Mouse (Mus musculus) lung, postnatal 4 days (tissue): ENCODE results near the gene Mkks.
A peak's percentile ranks its signal among the peaks of the same experiment; 100 is the strongest.

ENCODE experiments used
- DNase-seq, 2 experiments: peaks; one replicate each; pipeline ENCODE4 v3.0.0; 2021

The Mkks gene

DNA sequence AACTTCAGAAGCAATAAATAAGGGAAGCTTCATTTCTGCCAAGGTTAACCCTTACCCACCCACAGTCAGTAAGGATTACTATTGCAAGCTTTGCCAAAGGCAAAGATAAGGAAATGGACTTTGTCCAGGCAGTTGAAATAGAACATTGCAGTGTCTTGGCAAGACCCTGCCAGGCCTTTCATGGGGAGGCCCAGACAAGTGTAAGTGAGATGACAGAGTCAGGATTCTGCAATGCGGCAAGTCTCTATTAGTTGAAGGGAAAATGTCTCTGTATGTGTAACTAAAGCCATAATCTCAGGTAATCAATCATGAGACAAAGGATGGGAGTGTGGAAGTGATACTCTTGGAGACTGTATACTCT, 56.5 kb downstream of the Mkks start:
- no peak for DNase-seq

GRCm38 (mm10) chr2:136833976-136834714, 57.0 kb downstream of the Mkks start:
- no peak for DNase-seq

DNA sequence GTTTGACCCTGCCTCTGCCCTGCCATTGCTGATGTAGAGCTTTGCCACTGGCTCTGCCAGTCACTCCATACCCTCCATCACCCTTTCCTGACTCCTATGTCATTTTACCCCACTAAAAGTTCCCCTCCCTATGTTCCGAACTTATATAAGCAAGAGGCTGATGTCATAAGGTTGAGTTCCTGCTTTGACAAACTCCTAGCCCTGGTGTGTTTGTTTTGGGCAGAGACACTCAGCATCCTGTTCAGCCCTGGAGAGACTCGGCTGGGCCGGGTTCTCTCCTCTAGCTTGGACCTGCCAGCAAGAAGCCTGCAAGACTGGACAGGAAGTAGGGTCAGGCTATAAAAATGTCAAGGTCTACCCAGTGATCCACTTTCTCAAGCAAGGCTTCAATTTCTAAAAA, 58.3 kb downstream of the Mkks start:
- DNase-seq = peak; percentile 15 to 45

- peak in 1 of 2 experiments; percentile 26 for DNase-seq
Measured at GRCm38 (mm10) chr2:136827612-136828011, 63.6 kb downstream of the Mkks start.
